Mouse (Mus musculus) limb, embryonic 14.5 days (tissue): ENCODE measurements around the gene Zfp143. TPM values are rescaled to one million over a fixed set of nuclear protein-coding genes. Genes with fewer than 3 reads are reported as not detected.
"Not testable (repeated sequence)": the region's sequence is repeated elsewhere in the genome, so short reads cannot be mapped to it uniquely, and the experiment has no call there.

ENCODE experiments used
- ATAC-seq: fragments of 200-750 bp; cut with Nextera tagmentation; 2 replicates; pipeline ENCODE4 v1.8.0; 2017; ENCODE audit warnings: low read depth, moderate number of reproducible peaks, moderate TSS enrichment; ENCODE audit not compliant: low FRiP score
- DNase-seq: peaks from one replicate; pipeline ENCODE4 v3.0.0-alpha.2; 2015; ENCODE audit warnings: low spot score
- H3K27ac ChIP-seq: fragments of 300-500 bp; sonication (generic); replicated peaks from 2 replicates; pipeline ENCODE4 v1.5.1; 2014; ENCODE audit warnings: low read depth, mild to moderate bottlenecking, low read length, moderate library complexity, mixed read lengths
- H3K27me3 ChIP-seq: fragments of 300-500 bp; sonication (generic); 2 replicates; pipeline ENCODE4 v1.6.1; 2014; ENCODE audit warnings: low read length, mixed read lengths; ENCODE audit not compliant: control insufficient read depth, insufficient read depth
- H3K36me3 ChIP-seq: fragments of 300-500 bp; sonication (generic); 2 replicates; pipeline ENCODE4 v1.6.1; 2014; ENCODE audit warnings: mild to moderate bottlenecking, low read length, moderate library complexity, mixed read lengths; ENCODE audit not compliant: control insufficient read depth, insufficient read depth
- H3K4me1 ChIP-seq: fragments of 300-500 bp; sonication (generic); 2 replicates; pipeline ENCODE4 v1.6.1; 2014; ENCODE audit warnings: antibody characterized with exemption, low read length, mixed read lengths; ENCODE audit not compliant: control insufficient read depth, insufficient read depth
- H3K4me2 ChIP-seq: fragments of 300-500 bp; sonication (generic); replicated peaks from 2 replicates; pipeline ENCODE4 v1.6.1; 2014; ENCODE audit warnings: low read depth, mild to moderate bottlenecking, low read length, moderate library complexity; ENCODE audit not compliant: severe bottlenecking
- H3K4me3 ChIP-seq: fragments of 300-500 bp; sonication (generic); replicated peaks from 2 replicates; pipeline ENCODE4 v1.5.1; 2014; ENCODE audit warnings: low read length
- H3K9ac ChIP-seq: fragments of 300-500 bp; sonication (generic); 2 replicates; pipeline ENCODE4 v1.6.1; 2014; ENCODE audit warnings: mild to moderate bottlenecking, low read depth, low read length, moderate library complexity; ENCODE audit not compliant: severe bottlenecking
- H3K9me3 ChIP-seq: fragments of 300-500 bp; sonication (generic); 2 replicates; pipeline ENCODE4 v1.6.1; 2016; ENCODE audit warnings: low read length; ENCODE audit not compliant: control insufficient read depth
- POLR2A ChIP-seq: fragments of 200-500 bp; IDR thresholded peaks from 2 replicates; pipeline ENCODE4 v1.8.0; 2012; ENCODE audit warnings: inconsistent platforms, mild to moderate bottlenecking, moderate library complexity, borderline replicate concordance; ENCODE audit not compliant: insufficient read depth, insufficient read length; ENCODE audit errors: extremely low read depth
- WGBS: fragments of 180-500 bp; shearing (Covaris S2); extraction: QIAGEN DNeasy Blood & Tissue Kit; methylation state at CpG from one replicate; pipeline ENCODE4 v1.1.7; 2014; 5-methylcytosine and 5-hydroxymethylcytosine counted together
- polyA plus RNA-seq, 2 experiments: library from polyadenylated mRNA; depleted of rRNA in 1 of 2; stranded (reverse) in 1 of 2; unstranded in 1 of 2; fragments of >200 nt; fragmentation: Nextera tagmentation in 1 of 2; extraction: Ambion mirVana in 1 of 2; gene quantifications; 2 replicates each; pipeline versions ENCODE4 v1.2.1 to v1.2.3; 2012 to 2014

Gene Zfp143
- polyA plus RNA-seq, 2 experiments, result 14.1 to 18.0 TPM

DNA sequence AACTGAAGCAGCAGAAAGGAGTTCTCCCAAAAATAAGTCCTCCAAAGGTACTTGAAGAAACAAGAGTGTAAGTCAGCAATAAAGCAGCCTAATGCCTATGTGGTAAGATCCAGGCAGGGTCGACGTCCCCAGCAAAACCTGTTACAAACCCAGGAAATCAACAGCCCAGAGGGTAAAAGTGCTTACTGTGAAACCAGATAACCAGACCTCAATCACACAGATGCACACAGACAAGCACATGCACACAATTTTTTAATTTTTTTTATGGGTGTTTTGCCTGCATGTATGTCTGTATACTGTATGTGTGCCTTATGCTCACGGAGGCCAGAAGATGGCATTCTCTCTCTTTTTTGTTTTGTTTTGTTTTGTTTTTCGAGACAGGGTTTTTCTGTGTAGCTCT lies 35.3 kb downstream of the Zfp143 start:
- H3K4me1 ChIP-seq, result no peaks in the 10 kb centered on the region
- TF ChIP-seq POLR2A, result no peak
- no peak overlapping the region for H3K9ac ChIP-seq
- DNase-seq (no peak), ATAC-seq (no peak)
- no peak overlapping the region for H3K4me3 ChIP-seq
- 78% methylated on average over 4 of the region's 4 CpGs for WGBS
- H3K4me2 ChIP-seq, result no peak overlapping the region
- peaks cover 53% of the 10 kb centered on the region for H3K36me3 ChIP-seq
- no peaks in the 10 kb centered on the region for H3K27me3 ChIP-seq
- H3K27ac ChIP-seq, result no peak overlapping the region
- H3K9me3 ChIP-seq, result no peaks in the 10 kb centered on the region

DNA sequence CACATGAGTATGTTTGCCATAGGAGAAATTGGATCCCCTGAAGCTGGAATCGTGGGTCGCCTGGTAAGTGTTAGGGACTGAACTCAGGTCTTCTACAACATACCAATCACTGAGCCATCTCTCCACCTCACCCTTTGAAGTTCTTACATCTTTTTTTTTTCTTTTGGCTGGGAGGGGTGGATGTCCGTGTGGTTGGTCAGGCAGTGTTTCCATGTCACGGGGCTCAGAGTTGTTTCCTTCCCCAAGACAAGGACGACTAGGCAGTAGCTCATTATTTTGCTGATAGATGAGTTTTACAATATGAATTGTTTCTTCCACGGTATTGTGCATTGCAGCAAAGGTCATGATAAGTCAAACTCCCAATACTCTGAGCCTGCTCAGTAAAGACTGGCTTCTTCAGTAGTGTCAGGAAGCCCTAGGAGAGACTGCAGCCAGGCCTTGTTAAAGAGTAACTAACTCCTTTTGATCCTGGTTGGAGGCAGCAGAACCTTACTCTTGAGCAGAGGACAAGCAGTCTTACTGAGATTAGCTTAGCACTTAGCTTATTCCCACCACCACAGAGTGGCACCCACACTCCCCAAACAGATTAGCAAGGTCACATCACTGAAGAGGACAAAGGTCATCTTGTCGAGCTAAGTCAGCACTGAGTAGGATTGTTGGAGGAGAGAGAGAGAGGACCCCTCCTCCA lies 36.2 kb downstream of the Zfp143 start:
- no peak overlapping the region for H3K4me2 ChIP-seq
- WGBS, result 65% methylated on average over 7 of the region's 7 CpGs
- no peak overlapping the region for H3K4me3 ChIP-seq
- no peaks in the 10 kb centered on the region for H3K4me1 ChIP-seq
- peaks cover 45% of the 10 kb centered on the region for H3K36me3 ChIP-seq
- ATAC-seq (no peak), DNase-seq (no peak)
- no peaks in the 10 kb centered on the region for H3K9me3 ChIP-seq
- no peak overlapping the region for H3K27ac ChIP-seq
- no peaks in the 10 kb centered on the region for H3K27me3 ChIP-seq
- TF ChIP-seq POLR2A, result no peak
- no peak overlapping the region for H3K9ac ChIP-seq

DNA sequence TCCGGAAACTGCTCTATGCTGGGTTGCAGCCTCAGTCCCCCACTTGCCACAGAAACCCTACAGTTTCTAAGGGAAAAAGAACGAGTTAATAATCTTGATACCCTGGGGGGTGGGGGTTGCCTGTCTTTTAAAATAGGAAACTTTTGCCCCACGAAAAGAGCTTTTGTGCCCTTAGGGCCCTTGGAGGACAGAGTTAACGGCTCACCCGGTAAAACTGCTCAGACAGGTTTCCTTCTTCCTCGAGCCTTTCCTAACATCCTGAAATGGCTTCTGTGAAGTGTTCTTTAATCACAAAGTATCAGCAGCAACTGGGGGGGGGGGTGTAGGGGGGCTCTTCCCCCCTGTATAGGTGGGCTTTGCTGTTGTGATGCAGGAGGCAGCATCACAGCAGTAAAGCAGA lies 39.8 kb downstream of the Zfp143 start:
- DNase-seq (peak; percentile 51), ATAC-seq (no peak)
- no peaks in the 10 kb centered on the region for H3K9me3 ChIP-seq
- H3K9ac ChIP-seq, result no peak overlapping the region
- no peak overlapping the region for H3K27ac ChIP-seq
- H3K4me3 ChIP-seq, result no peak overlapping the region
- no peaks in the 10 kb centered on the region for H3K4me1 ChIP-seq
- no peak overlapping the region for H3K4me2 ChIP-seq
- TF ChIP-seq POLR2A, result no peak
- peaks cover 10% of the 10 kb centered on the region for H3K36me3 ChIP-seq
- H3K27me3 ChIP-seq, result no peaks in the 10 kb centered on the region
- 27% methylated on average over 6 of the region's 6 CpGs for WGBS

DNA sequence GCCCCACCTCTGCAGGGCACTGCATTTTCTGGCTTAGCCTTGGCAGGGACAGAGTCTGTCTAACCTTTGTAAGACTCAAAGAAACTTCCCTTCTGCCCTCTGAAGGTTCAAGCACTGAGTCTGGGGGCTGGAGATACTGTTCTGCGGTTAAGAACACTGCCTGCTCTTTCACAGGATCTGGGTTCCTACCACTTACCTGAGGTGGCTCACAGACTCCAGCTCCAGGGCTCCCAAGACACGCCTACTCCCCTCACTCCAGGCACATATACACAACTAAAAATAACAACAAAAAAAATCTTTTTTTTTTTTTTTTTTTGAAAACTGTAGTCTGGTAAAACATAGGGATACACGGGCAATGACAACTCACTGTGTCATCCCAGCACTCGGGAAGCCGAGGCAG lies 40.2 kb downstream of the Zfp143 start:
- Histone ChIP-seq H3K27ac (no peak overlapping the region), H3K9me3 (no peaks in the 10 kb centered on the region), H3K9ac (no peak overlapping the region), H3K27me3 (no peaks in the 10 kb centered on the region), H3K4me1 (no peaks in the 10 kb centered on the region), H3K36me3 (peaks cover 6% of the 10 kb centered on the region; the same call in 1 of the 2 replicates), H3K4me3 (no peak overlapping the region), H3K4me2 (no peak overlapping the region)
- ATAC-seq, result no peak
- WGBS, result 71% methylated on average over 5 of the region's 5 CpGs
- no peak for TF ChIP-seq POLR2A
- no peak for DNase-seq

DNA sequence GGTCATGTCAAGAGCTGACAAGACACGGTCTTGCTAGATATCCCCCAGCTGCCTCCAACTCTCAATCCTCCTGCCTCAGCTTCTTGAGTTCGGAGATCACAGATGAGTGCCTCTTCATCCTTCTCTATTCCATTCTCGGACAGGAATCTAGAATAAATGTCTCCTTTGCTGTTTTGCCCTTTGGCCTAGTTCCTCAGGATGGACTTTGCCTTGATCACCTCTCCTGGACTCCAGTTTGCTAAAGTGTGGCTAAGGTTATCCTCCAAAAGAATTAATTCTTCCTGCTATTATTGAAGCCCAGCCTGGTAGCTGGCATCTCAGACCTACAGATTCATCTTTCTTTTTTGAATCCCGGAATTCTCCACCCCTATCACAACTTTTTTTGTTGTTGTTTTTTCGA lies 44.0 kb downstream of the Zfp143 start:
- no peak for ATAC-seq

DNA sequence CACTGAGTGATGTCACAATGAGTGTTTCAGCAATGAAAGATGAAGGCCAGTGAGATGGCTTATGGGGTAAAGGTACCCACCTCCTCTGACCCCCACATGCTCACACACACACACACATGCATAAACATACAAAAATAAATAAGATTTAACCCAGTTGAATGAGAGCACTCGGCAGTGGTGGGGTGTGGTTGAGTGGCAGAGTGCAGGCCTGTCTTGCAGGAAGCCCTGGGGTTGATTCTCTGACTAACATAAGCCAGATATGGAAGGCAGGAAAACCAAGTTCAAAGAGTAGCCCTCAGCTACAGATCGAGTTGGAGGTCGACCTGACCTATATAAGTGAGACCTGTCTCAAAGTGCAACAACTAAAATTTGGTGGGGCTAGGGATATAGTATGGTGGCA lies 45.6 kb downstream of the Zfp143 start:
- H3K4me2 ChIP-seq, result no peak overlapping the region
- H3K27ac ChIP-seq, result no peak overlapping the region
- no peak for DNase-seq
- no peak overlapping the region for H3K4me3 ChIP-seq
- H3K36me3 ChIP-seq, result no peaks in the 10 kb centered on the region
- H3K4me1 ChIP-seq, result peaks cover 7% of the 10 kb centered on the region; the same call in 1 of the 2 replicates
- TF ChIP-seq POLR2A, result no peak
- H3K9ac ChIP-seq, result no peak overlapping the region
- no peaks in the 10 kb centered on the region for H3K9me3 ChIP-seq
- ATAC-seq, result no peak
- H3K27me3 ChIP-seq, result no peaks in the 10 kb centered on the region
- 69% methylated on average over 3 of the region's 3 CpGs for WGBS

More for the DNA sequence above, 44.0 kb downstream of the Zfp143 start:
- DNase-seq, result no peak
- Histone ChIP-seq H3K27ac (no peak overlapping the region), H3K9ac (no peak overlapping the region), H3K27me3 (no peaks in the 10 kb centered on the region), H3K36me3 (no peaks in the 10 kb centered on the region), H3K4me3 (no peak overlapping the region), H3K4me1 (peaks cover 7% of the 10 kb centered on the region; the same call in 1 of the 2 replicates), H3K9me3 (no peaks in the 10 kb centered on the region), H3K4me2 (no peak overlapping the region)
- no peak for TF ChIP-seq POLR2A
- 89% methylated on average over 5 of the region's 5 CpGs for WGBS

DNA sequence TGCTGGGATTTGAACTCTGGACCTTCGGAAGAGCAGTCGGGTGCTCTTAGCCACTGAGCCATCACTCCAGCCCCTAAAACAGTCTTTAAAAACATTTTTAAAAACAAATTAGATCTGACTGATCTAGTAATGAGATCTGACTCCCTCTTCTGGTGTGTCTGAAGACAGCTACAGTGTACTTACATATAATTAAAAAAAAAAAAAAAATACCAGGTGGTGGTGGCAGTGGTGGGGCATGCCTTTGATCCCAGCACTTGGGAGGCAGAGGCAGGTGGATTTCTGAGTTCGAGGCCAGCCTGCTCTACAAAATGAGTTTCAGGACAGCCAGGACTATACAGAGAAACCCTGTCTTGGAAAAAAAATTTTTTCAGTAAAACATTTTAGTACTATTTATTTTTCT lies 47.5 kb downstream of the Zfp143 start:
- ATAC-seq, H3K9ac ChIP-seq, H3K4me3 ChIP-seq, H3K4me1 ChIP-seq, H3K36me3 ChIP-seq, H3K27me3 ChIP-seq, H3K9me3 ChIP-seq, H3K4me2 ChIP-seq, DNase-seq, H3K27ac ChIP-seq: not testable (repeated sequence)
- WGBS, result 95% methylated on average over 3 of the region's 3 CpGs
